Mouse (Mus musculus) myocyte (in vitro differentiated cells): ENCODE measurements around the gene Ms4a6c.

Experiments used
- E2F4 ChIP-seq: IDR thresholded peaks from one replicate; pipeline ENCODE4 v1.6.1; 2011; ENCODE audit warnings: mild to moderate bottlenecking, control low read depth, moderate library complexity; ENCODE audit not compliant: insufficient read depth
- MYOD1 ChIP-seq, 3 experiments: IDR thresholded peaks; one replicate each; pipeline ENCODE4 v1.6.1; 2011; ENCODE audit warnings: control low read depth in 2 of 3, low read depth in 2 of 3, mild to moderate bottlenecking in 2 of 3, moderate library complexity in 1 of 3; ENCODE audit not compliant: insufficient read length in 2 of 3, control insufficient read depth in 1 of 3
- POLR2A ChIP-seq: IDR thresholded peaks from one replicate; pipeline ENCODE4 v1.6.1; 2011; ENCODE audit warnings: low read depth, mild to moderate bottlenecking, control low read depth, moderate library complexity; ENCODE audit not compliant: insufficient read length
- REST ChIP-seq: IDR thresholded peaks from one replicate; pipeline ENCODE4 v1.6.1; 2011; ENCODE audit warnings: mild to moderate bottlenecking, control low read depth, moderate library complexity; ENCODE audit not compliant: insufficient read depth, insufficient read length
- SRF ChIP-seq: IDR thresholded peaks from one replicate; pipeline ENCODE4 v1.6.1; 2011; ENCODE audit warnings: low read depth; ENCODE audit not compliant: control insufficient read depth, insufficient read length
- USF1 ChIP-seq: IDR thresholded peaks from one replicate; pipeline ENCODE4 v1.6.1; 2011; ENCODE audit warnings: low read depth, mild to moderate bottlenecking, control low read depth, moderate library complexity

DNA sequence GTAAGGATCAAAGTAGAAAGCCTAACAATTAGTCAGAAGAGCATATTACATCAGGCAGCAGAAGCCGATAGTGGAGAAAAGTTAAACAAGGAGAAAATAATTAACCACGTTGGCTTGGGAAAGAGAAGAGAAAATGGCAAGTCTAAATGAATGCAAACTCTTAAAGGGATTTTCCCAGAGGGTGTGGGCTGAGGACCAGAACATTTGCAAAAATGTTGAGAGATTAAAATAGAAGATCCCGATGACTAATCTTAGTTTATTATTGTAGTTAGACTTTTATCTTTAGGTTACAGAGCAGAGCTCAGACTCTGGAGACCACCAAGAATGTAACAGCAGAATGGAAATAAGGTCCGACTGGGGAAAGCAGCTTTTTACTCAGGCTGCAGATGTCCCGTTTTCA is 2.7 kb upstream of the Ms4a6c start:
- no peak for TF ChIP-seq USF1
- TF ChIP-seq MYOD1 (IDR thresholded peaks at IDR 0.05; ENCODE audit: control insufficient read depth in 1 of 3, insufficient read length in 2 of 3, low read depth in 2 of 3): no peak
- TF ChIP-seq POLR2A: no peak
- no peak for TF ChIP-seq REST
- TF ChIP-seq SRF: no peak
- TF ChIP-seq E2F4: no peak
